In the genomic region with DNA sequence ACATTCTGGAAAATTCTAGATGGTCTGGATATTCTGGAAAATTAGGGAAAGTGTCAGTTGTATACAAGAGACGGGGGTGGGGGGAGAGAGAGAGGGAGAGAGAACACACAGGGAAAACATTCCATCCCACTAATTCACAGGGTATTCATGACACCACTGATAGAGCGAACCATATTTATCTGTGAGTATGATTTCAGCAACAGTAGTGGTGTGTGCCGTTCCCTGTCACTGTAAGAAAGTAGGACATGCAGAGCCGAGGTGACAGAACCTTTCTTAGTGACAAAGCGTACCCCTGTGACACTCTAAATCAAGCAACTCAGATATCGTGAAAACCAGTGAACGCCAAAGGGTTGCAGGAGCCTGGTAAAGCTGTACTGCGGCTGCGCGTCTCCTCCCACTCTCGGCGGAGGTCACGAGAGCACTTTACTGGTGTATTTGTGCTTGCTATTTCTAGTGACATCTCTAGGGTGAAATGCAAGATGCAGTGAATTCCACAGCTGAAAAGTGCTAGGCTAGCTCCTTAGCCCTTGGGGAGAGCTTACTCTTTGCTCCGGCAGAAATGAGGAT, we compare ENCODE assay signal across 13 mouse cellular contexts.
DNase-seq lines count a peak whose midpoint lies in the region.
"Had no signal": no experiment of that assay in that cellular context is flagged by ENCODE, and none has a peak within 500 bp of the region (broad histone marks: within the 10 kb centered on the region; RNA-seq: fewer than 3 reads in every experiment).

No protein-coding gene starts in this region.

- intact Hi-C loops in heart, postnatal 10 days (cut with DNase I) = no loop called here

- peak; percentile 11 to 37 for DNase-seq in frontal cortex, postnatal 36 days (ENCODE audit: low spot score in 2 of 2)
- no peak for DNase-seq in frontal cortex, postnatal 25 days (ENCODE audit: low spot score in 2 of 2)
- peak; percentile 45 for DNase-seq in right cerebral cortex, adult 18-20 months
- DNase-seq in right cerebral cortex, postnatal 14 days = no peak
- peak; percentile 42 to 53 for DNase-seq in heart, postnatal 10 days
- DNase-seq in cerebellum, postnatal 14 days = no peak
- no peak for DNase-seq in lung, postnatal 25 days (ENCODE audit: low spot score)
- DNase-seq in ovary, adult 18-20 months (ENCODE audit: low spot score) = no peak
- DNase-seq: B cell, adult 2 months; cerebellum, postnatal 10 days; forebrain, postnatal 0 days; kidney, postnatal 25 days; lung, postnatal 4 days had no signal

Comparison
In these comparisons a context has a peak if more than half of its experiments do, and no peak if none do; other contexts are left out.
1. DNase-seq: peak in frontal cortex, postnatal 36 days (2 of 2), right cerebral cortex, adult 18-20 months (single experiment) and heart, postnatal 10 days (2 of 2); none in frontal cortex, postnatal 25 days (0 of 2), right cerebral cortex, postnatal 14 days (single experiment), cerebellum, postnatal 14 days (0 of 2), lung, postnatal 25 days (single experiment) and ovary, adult 18-20 months (single experiment).